Mouse (Mus musculus) cerebral cortex, adult 2 months (tissue): ENCODE results near the gene Stxbp4.

Experiments
- WGBS: fragments of 180-500 bp; shearing (Covaris S2); methylation state at CpG from one replicate; pipeline ENCODE4 v1.1.7; 2018; 5-methylcytosine and 5-hydroxymethylcytosine counted together

Stxbp4 gene

GRCm38 (mm10) chr11:90637440-90638311 is at the start of gene Stxbp4, which contains the start of gene Cox11:
Stxbp4 (minus strand) TSS chr11:90638084.
Cox11 (plus strand) TSS chr11:90638173.
- WGBS = under 1% methylated on average over 48 of the region's 48 CpGs

- WGBS = 2% methylated on average over 17 of the region's 17 CpGs
These were observed 49.2 kb upstream of the Stxbp4 start for GRCm38 (mm10) chr11:90687040-90687439.

GRCm38 (mm10) chr11:90686287-90687025 is 48.6 kb upstream of the Stxbp4 start:
- 75% methylated on average over 13 of the region's 13 CpGs for WGBS

GRCm38 (mm10) chr11:90685196-90685595 is 47.3 kb upstream of the Stxbp4 start:
- WGBS = 73% methylated on average over 6 of the region's 6 CpGs

GRCm38 (mm10) chr11:90684765-90685164 is 46.9 kb upstream of the Stxbp4 start:
- WGBS = 66% methylated on average over 6 of the region's 6 CpGs

- 87% methylated on average over 5 of the region's 5 CpGs for WGBS
These were observed 40.7 kb upstream of the Stxbp4 start for GRCm38 (mm10) chr11:90678582-90678981.

GRCm38 (mm10) chr11:90677771-90678288 is 39.9 kb upstream of the Stxbp4 start:
- WGBS = 44% methylated on average over 8 of the region's 8 CpGs

- 92% methylated on average over 7 of the region's 7 CpGs for WGBS
These were observed 39.1 kb upstream of the Stxbp4 start for GRCm38 (mm10) chr11:90677027-90677426.

- WGBS = 93% methylated on average over 5 of the region's 5 CpGs
These were observed 37.7 kb upstream of the Stxbp4 start for GRCm38 (mm10) chr11:90675479-90676110.

- WGBS = 98% methylated on average over 6 of the region's 6 CpGs
These were observed 29.4 kb upstream of the Stxbp4 start for GRCm38 (mm10) chr11:90667325-90667724.

GRCm38 (mm10) chr11:90666916-90667315 is 29.0 kb upstream of the Stxbp4 start:
- WGBS = 94% methylated on average over 4 of the region's 4 CpGs

- WGBS = 73% methylated on average over 3 of the region's 3 CpGs
These were observed 28.4 kb upstream of the Stxbp4 start for GRCm38 (mm10) chr11:90666144-90666757.

GRCm38 (mm10) chr11:90665161-90665560 is 27.3 kb upstream of the Stxbp4 start:
- WGBS = 49% methylated on average over 6 of the region's 6 CpGs

GRCm38 (mm10) chr11:90664345-90664986 is 26.6 kb upstream of the Stxbp4 start:
- 46% methylated on average over 8 of the region's 8 CpGs for WGBS

GRCm38 (mm10) chr11:90663618-90664297 is 25.9 kb upstream of the Stxbp4 start:
- WGBS = 53% methylated on average over 5 of the region's 5 CpGs

- WGBS = 81% methylated on average over 3 of the region's 3 CpGs
These were observed 25.2 kb upstream of the Stxbp4 start for GRCm38 (mm10) chr11:90663052-90663451.

- WGBS = 88% methylated on average over 4 of the region's 4 CpGs
These were observed 22.8 kb upstream of the Stxbp4 start for GRCm38 (mm10) chr11:90660662-90661061.

- 87% methylated on average over 12 of the region's 12 CpGs for WGBS
These were observed 19.6 kb upstream of the Stxbp4 start for GRCm38 (mm10) chr11:90657527-90657926.

- WGBS = 73% methylated on average over 4 of the region's 4 CpGs
These were observed 14.7 kb upstream of the Stxbp4 start for GRCm38 (mm10) chr11:90652603-90653002.

- WGBS = 85% methylated on average over 9 of the region's 9 CpGs
These were observed 12.5 kb upstream of the Stxbp4 start for GRCm38 (mm10) chr11:90650231-90650885.
